Mouse (Mus musculus): ENCODE measurements at regions not wholly inside any gene's neighbourhood (a gene's known extent, or its start where the extent isn't known, plus 50 kb on each side); places are given as distances from the start of the nearest gene placed in this dataset.

DNA sequence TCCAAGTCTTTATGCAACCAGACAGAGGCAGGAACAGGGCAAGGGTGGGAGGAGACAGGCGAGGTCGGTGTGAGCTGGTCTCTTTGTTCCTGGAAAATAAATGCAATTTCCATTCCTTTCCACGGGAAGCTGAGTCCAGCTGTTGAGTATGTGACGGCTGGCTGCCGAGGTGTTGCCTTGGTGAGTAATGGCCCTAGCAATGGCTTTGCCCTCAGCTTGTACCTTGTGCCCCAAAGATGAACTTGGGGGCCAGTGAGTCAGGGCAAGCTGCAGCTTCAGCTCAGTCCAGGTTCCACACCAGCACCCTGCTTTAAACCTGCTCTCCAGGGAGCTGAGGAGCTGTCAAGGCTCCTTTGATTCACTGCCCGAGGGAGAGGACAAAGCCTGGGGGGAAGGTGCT is 130.0 kb downstream of the Tmem132e start:
- TF ChIP-seq CTCF (IDR thresholded peaks at IDR 0.05; ENCODE audit: extremely low read depth, insufficient read depth, low read length) (no peak), POLR2A (IDR thresholded peaks at IDR 0.05; ENCODE audit: extremely low read depth, insufficient read depth, low read length) (no peak)

Measured in cortical plate, adult 2 months (tissue).